Mouse (Mus musculus) spleen, adult 2 months (tissue): ENCODE results near the gene Jakmip3.

ENCODE experiments used
- CTCF ChIP-seq: fragments of 200-500 bp; IDR thresholded peaks from 2 replicates; pipeline ENCODE4 v1.5.1; 2011; ENCODE audit warnings: mild to moderate bottlenecking, inconsistent platforms; ENCODE audit not compliant: insufficient read depth, insufficient read length, insufficient replicate concordance; ENCODE audit errors: extremely low read depth
- POLR2A ChIP-seq: fragments of 200-500 bp; IDR thresholded peaks from 2 replicates; pipeline ENCODE4 v1.6.1; 2011; ENCODE audit warnings: low read depth, low read length, inconsistent platforms

DNA sequence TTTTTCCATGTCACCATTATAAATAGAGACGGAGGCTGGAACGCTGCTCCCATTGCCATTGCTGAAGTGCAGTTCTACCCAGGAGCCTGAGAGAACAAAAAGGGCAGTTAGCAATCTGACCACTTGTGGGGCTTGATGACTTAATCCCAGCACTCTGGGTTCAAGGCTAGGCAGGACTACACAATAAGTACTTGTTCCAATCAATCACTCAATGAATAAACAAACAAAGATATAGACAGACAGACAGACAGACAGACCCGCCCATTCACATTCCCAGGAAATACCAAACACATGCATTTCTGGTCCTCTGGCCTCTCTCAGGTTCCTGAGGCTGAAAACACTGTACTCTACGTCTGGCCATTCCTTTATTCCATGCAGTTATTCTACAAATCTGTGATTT, 41.8 kb upstream of the Jakmip3 start:
- TF ChIP-seq POLR2A (no peak), CTCF (no peak)
